Mouse (Mus musculus) MN1 (cell line): ENCODE measurements at regions not wholly inside any gene's neighbourhood (a gene's known extent, or its start where the extent isn't known, plus 50 kb on each side); places are given as distances from the start of the nearest gene placed in this dataset.

Experiments used
- DNase-seq: peaks from one replicate; pipeline ENCODE4 v3.0.0-alpha.2; 2016; ENCODE audit warnings: low spot score

GRCm38 (mm10) chr2:138123331-138123730 lies 133.0 kb upstream of the Btbd3 start:
- no peak for DNase-seq

GRCm38 (mm10) chr2:138120868-138121267 lies 135.5 kb upstream of the Btbd3 start:
- DNase-seq = no peak

GRCm38 (mm10) chr2:138120131-138120530 lies 136.2 kb upstream of the Btbd3 start:
- DNase-seq = no peak

- DNase-seq = no peak
Observed at GRCm38 (mm10) chr2:138099777-138100176, 156.6 kb upstream of the Btbd3 start.

- no peak for DNase-seq
Observed at GRCm38 (mm10) chr2:138085390-138085789, 171.0 kb upstream of the Btbd3 start.

- DNase-seq = no peak
Observed at GRCm38 (mm10) chr2:138084564-138085283, 171.6 kb upstream of the Btbd3 start.

- no peak for DNase-seq
Observed at GRCm38 (mm10) chr2:138074020-138074613, 182.2 kb upstream of the Btbd3 start.

GRCm38 (mm10) chr2:138072165-138072728 lies 184.1 kb upstream of the Btbd3 start:
- no peak for DNase-seq

GRCm38 (mm10) chr2:138053081-138053480 lies 203.3 kb upstream of the Btbd3 start:
- DNase-seq = no peak

- DNase-seq = no peak
Observed at GRCm38 (mm10) chr2:138048341-138048740, 208.0 kb upstream of the Btbd3 start.

- DNase-seq = no peak
Observed at GRCm38 (mm10) chr2:138047781-138048201, 208.6 kb upstream of the Btbd3 start.

GRCm38 (mm10) chr2:138047361-138047760 lies 209.0 kb upstream of the Btbd3 start:
- DNase-seq = no peak

GRCm38 (mm10) chr2:138046918-138047317 lies 209.4 kb upstream of the Btbd3 start:
- DNase-seq = no peak

- DNase-seq = no peak
Observed at GRCm38 (mm10) chr2:138045933-138046642, 210.3 kb upstream of the Btbd3 start.

GRCm38 (mm10) chr2:138040706-138041105 lies 215.7 kb upstream of the Btbd3 start:
- no peak for DNase-seq

- no peak for DNase-seq
Observed at GRCm38 (mm10) chr2:138040302-138040701, 216.1 kb upstream of the Btbd3 start.

GRCm38 (mm10) chr2:138034123-138034736 lies 222.1 kb upstream of the Btbd3 start:
- DNase-seq = no peak

GRCm38 (mm10) chr2:138033379-138034122 lies 222.8 kb upstream of the Btbd3 start:
- DNase-seq = peak; percentile 28

GRCm38 (mm10) chr2:138027411-138027810 lies 229.0 kb upstream of the Btbd3 start:
- DNase-seq = no peak

GRCm38 (mm10) chr2:138023558-138023957 lies 232.8 kb upstream of the Btbd3 start:
- no peak for DNase-seq

GRCm38 (mm10) chr2:137981766-137982165 lies 274.6 kb upstream of the Btbd3 start:
- no peak for DNase-seq

GRCm38 (mm10) chr2:137977767-137978166 lies 278.6 kb upstream of the Btbd3 start:
- DNase-seq = no peak
